Mouse (Mus musculus): ENCODE measurements around the gene Stat2.

GRCm38 (mm10) chr10:128243252-128243651 lies 27.1 kb upstream of the Stat2 start:
- no peak for TF ChIP-seq TCF3 (IDR thresholded peaks at IDR 0.05; ENCODE audit: insufficient read length, low read depth)
- TF ChIP-seq CEBPB (IDR thresholded peaks at IDR 0.05; ENCODE audit: insufficient read depth, poor library complexity, severe bottlenecking): no peak
- TF ChIP-seq E2F4 (IDR thresholded peaks at IDR 0.05; ENCODE audit: insufficient read depth): no peak
- no peak for TF ChIP-seq POLR2A (IDR thresholded peaks at IDR 0.05; ENCODE audit: insufficient read length, low read depth)
- TF ChIP-seq MYOG (IDR thresholded peaks at IDR 0.05; ENCODE audit: control insufficient read depth in 1 of 3, insufficient read depth in 1 of 3, insufficient read length in 2 of 3, low read depth in 2 of 3): no peak
- TF ChIP-seq SRF (IDR thresholded peaks at IDR 0.05; ENCODE audit: control insufficient read depth, insufficient read length, low read depth): no peak
- no peak for TF ChIP-seq POLR2AphosphoS2 (IDR thresholded peaks at IDR 0.05; ENCODE audit: insufficient read length, low read depth)

All from myocyte (in vitro differentiated cells).